Mouse (Mus musculus): ENCODE measurements around the gene Fam3c.

DNA sequence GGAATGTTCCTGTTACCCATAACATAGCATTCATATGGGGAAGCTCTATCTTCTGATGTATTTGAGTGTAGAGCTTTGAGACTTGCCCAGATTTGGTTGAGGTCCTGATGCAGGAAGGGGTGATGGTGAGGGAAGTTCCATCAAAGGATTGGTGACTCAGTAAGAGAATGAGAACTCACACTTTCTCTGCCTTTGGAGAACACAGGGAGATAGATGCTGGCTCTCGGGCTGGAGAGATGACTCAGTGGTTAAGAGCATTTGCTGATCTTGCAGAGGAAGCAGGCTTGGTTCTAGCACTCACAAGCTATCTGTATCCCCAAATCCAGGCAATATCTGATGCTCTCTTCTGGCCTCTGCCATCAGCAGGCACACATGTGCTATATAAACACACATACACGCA is 17.4 kb upstream of the Fam3c start:
- TF ChIP-seq CTCF (IDR thresholded peaks at IDR 0.05; ENCODE audit: low read depth, low read length), result no peak
- no peak for TF ChIP-seq POLR2A (IDR thresholded peaks at IDR 0.05; ENCODE audit: insufficient read depth, low read length)
